Mouse (Mus musculus) spleen, adult 2 months (tissue): ENCODE measurements around the gene Cemip.

ENCODE experiments used
- CTCF ChIP-seq: fragments of 200-500 bp; IDR thresholded peaks from 2 replicates; pipeline ENCODE4 v1.5.1; 2011; ENCODE audit warnings: mild to moderate bottlenecking, inconsistent platforms; ENCODE audit not compliant: insufficient read depth, insufficient read length, insufficient replicate concordance; ENCODE audit errors: extremely low read depth
- POLR2A ChIP-seq: fragments of 200-500 bp; IDR thresholded peaks from 2 replicates; pipeline ENCODE4 v1.6.1; 2011; ENCODE audit warnings: low read depth, low read length, inconsistent platforms

DNA sequence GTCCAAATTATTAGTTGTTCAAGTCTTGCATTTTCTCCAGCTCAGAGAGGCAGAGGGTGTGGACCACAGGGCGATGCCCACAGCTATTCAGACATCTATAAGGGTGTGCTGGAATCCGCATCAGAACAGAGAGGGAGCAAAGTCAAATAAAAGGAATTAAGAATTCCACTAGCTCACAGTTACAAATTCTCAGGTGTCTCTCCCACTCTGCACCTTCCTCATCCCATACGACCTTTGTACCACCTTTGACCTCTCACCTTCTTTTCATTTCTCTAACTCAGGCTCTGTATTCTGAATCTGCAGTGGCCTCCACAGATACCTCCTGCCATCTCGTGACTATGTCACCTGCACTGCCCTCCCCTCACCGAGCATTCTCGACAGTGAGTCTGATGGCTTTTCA lies 62.8 kb downstream of the Cemip start:
- TF ChIP-seq CTCF (no peak), POLR2A (no peak)
